Mouse (Mus musculus) bone marrow macrophage, adult 2 months (primary cell): ENCODE data around the gene Olfr481.

Experiments used
- CTCF ChIP-seq: IDR thresholded peaks from 2 replicates; pipeline ENCODE4 v1.5.1; 2012; ENCODE audit warnings: low read depth, mild to moderate bottlenecking, low read length, moderate library complexity
- POLR2A ChIP-seq: IDR thresholded peaks from 2 replicates; pipeline ENCODE4 v1.6.1; 2012; ENCODE audit warnings: mild to moderate bottlenecking, low read depth, low read length, borderline replicate concordance

DNA sequence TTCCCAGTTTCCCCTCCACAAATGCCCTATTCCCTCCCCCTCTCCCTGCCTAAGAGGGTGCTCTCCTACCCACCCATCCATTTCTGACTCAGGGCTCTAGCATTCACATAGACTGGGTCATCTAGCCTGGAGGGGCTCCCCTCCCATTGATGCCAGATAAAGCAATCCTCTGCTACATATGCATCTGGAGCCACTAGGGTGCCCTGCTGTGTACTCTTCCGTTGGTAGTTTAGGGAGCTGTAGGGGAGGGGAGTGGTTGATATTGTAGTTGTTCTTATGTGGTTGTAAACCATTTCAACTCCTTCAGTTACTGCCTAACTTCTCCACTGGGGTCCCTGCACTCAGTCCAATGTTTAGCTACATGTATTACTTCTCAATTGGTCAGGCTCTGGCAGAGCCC lies 41.0 kb downstream of the Olfr481 start:
- TF ChIP-seq CTCF: no peak
- no peak for TF ChIP-seq POLR2A
